Mouse (Mus musculus) CH12.LX (cell line): ENCODE measurements around the gene Tshz2. TPM values are rescaled to one million over a fixed set of nuclear protein-coding genes. Genes with fewer than 3 reads are reported as not detected.

ENCODE experiments used
- DNase-seq: peaks from one replicate; pipeline ENCODE4 v3.0.0-alpha.2; 2013; ENCODE audit errors: extremely low read depth
- H3K27ac ChIP-seq: 2 replicates; pipeline ENCODE4 v1.5.1; 2012; ENCODE audit warnings: low read depth, mild to moderate bottlenecking, control low read depth, moderate library complexity; ENCODE audit not compliant: insufficient read depth
- H3K27me3 ChIP-seq: replicated peaks from 2 replicates; pipeline ENCODE3; 2012; ENCODE audit warnings: inconsistent platforms
- H3K36me3 ChIP-seq, 2 experiments: replicated peaks in 1 of 2; 2 replicates each; pipeline versions ENCODE3 to v1.6.1; 2012; ENCODE audit warnings: inconsistent platforms in 1 of 2, low read length in 1 of 2, mild to moderate bottlenecking in 1 of 2, mixed read lengths in 1 of 2, moderate library complexity in 1 of 2; ENCODE audit not compliant: control insufficient read depth in 1 of 2, insufficient read depth in 1 of 2
- H3K4me1 ChIP-seq, 2 experiments: 2 replicates each; pipeline ENCODE4 v1.6.1; 2012; ENCODE audit warnings: inconsistent platforms in 1 of 2, moderate library complexity in 1 of 2; ENCODE audit not compliant: insufficient read depth in 2 of 2, control insufficient read depth in 1 of 2
- H3K4me2 ChIP-seq: 2 replicates; pipeline ENCODE4 v1.6.1; 2012; ENCODE audit warnings: low read depth, mild to moderate bottlenecking, control low read depth; ENCODE audit not compliant: poor library complexity, insufficient read depth, severe bottlenecking
- H3K4me3 ChIP-seq, 3 experiments: fragments of 150-350 bp in 1 of 3; sonication (generic) in 1 of 3; replicated peaks in 1 of 3; 2 replicates each; pipeline versions ENCODE3 to v1.5.1; 2011 to 2012; ENCODE audit warnings: low read depth in 2 of 3, low read length in 2 of 3, mild to moderate bottlenecking in 2 of 3, moderate library complexity in 2 of 3, control low read depth in 1 of 3, improper control_type of control experiment in 1 of 3, inconsistent platforms in 1 of 3, mixed read lengths in 1 of 3; ENCODE audit not compliant: poor library complexity in 1 of 3
- H3K79me2 ChIP-seq: replicated peaks from 2 replicates; pipeline ENCODE4 v1.6.1; 2012; ENCODE audit warnings: mild to moderate bottlenecking, moderate library complexity; ENCODE audit not compliant: control insufficient read depth, poor library complexity, insufficient read depth, severe bottlenecking; ENCODE audit errors: extremely low read depth
- H3K9ac ChIP-seq: 2 replicates; pipeline ENCODE4 v1.6.1; 2012; ENCODE audit warnings: low read depth, mild to moderate bottlenecking, control low read depth, moderate library complexity; ENCODE audit not compliant: insufficient read depth
- H3K9me3 ChIP-seq: replicated peaks from 2 replicates; pipeline ENCODE3; 2012; ENCODE audit warnings: low read length, inconsistent platforms, mixed read lengths
- CHD2 ChIP-seq: IDR thresholded peaks from 2 replicates; pipeline ENCODE4 v1.6.1; 2011; ENCODE audit warnings: low read length, improper control_type of control experiment
- CTCF ChIP-seq, 2 experiments: IDR thresholded peaks in 1 of 2; conservative IDR thresholded peaks in 1 of 2; 2 replicates each; pipeline ENCODE4 v1.5.1; 2011 to 2012; ENCODE audit warnings: low read depth in 2 of 2, low read length in 2 of 2, improper control_type of control experiment in 1 of 2, inconsistent platforms in 1 of 2, mild to moderate bottlenecking in 1 of 2, moderate library complexity in 1 of 2
- E2F4 ChIP-seq: IDR thresholded peaks from 2 replicates; pipeline ENCODE4 v1.6.1; 2011; ENCODE audit warnings: low read depth, low read length, improper control_type of control experiment; ENCODE audit not compliant: insufficient replicate concordance
- ETS1 ChIP-seq: conservative IDR thresholded peaks from 2 replicates; pipeline ENCODE4 v1.6.1; 2012; ENCODE audit warnings: low read depth, mild to moderate bottlenecking, inconsistent platforms, low read length, improper control_type of control experiment, moderate library complexity
- GABPA ChIP-seq: IDR thresholded peaks from 2 replicates; pipeline ENCODE4 v1.6.1; 2012; ENCODE audit warnings: low read depth, low read length, improper control_type of control experiment, inconsistent platforms; ENCODE audit not compliant: insufficient replicate concordance
- JUN ChIP-seq: IDR thresholded peaks from 2 replicates; pipeline ENCODE4 v1.6.1; 2011; ENCODE audit warnings: low read depth, mild to moderate bottlenecking, low read length, improper control_type of control experiment, moderate library complexity; ENCODE audit not compliant: insufficient read depth
- MAZ ChIP-seq: IDR thresholded peaks from 2 replicates; pipeline ENCODE4 v1.6.1; 2012; ENCODE audit warnings: low read depth, mild to moderate bottlenecking, inconsistent platforms, low read length, improper control_type of control experiment, moderate library complexity
- MEF2A ChIP-seq: IDR thresholded peaks from 2 replicates; pipeline ENCODE4 v1.6.1; 2014; ENCODE audit warnings: low read depth, mild to moderate bottlenecking, inconsistent platforms, low read length, improper control_type of control experiment, borderline replicate concordance
- MYC ChIP-seq: IDR thresholded peaks from 2 replicates; pipeline ENCODE4 v1.6.1; 2011; ENCODE audit warnings: low read depth, mild to moderate bottlenecking, improper control_type of control experiment, low read length
- NRF1 ChIP-seq: IDR thresholded peaks from 2 replicates; pipeline ENCODE4 v1.6.1; 2014; ENCODE audit warnings: low read depth, mild to moderate bottlenecking, inconsistent platforms, low read length, improper control_type of control experiment, moderate library complexity
- POLR2A ChIP-seq: IDR thresholded peaks from 2 replicates; pipeline ENCODE4 v1.6.1; 2011; ENCODE audit warnings: low read depth, mild to moderate bottlenecking, improper control_type of control experiment, low read length
- POLR2AphosphoS2 ChIP-seq: IDR thresholded peaks from 2 replicates; pipeline ENCODE4 v1.6.1; 2011; ENCODE audit warnings: low read depth, low read length, improper control_type of control experiment
- RAD21 ChIP-seq: IDR thresholded peaks from 2 replicates; pipeline ENCODE4 v1.6.1; 2011; ENCODE audit warnings: low read depth, mild to moderate bottlenecking, low read length, improper control_type of control experiment, moderate library complexity
- RCOR1 ChIP-seq: conservative IDR thresholded peaks from 2 replicates; pipeline ENCODE4 v1.6.1; 2012; ENCODE audit warnings: low read depth, mild to moderate bottlenecking, inconsistent platforms, low read length, improper control_type of control experiment
- SIN3A ChIP-seq: IDR thresholded peaks from 2 replicates; pipeline ENCODE4 v1.6.1; 2012; ENCODE audit warnings: low read length, improper control_type of control experiment, inconsistent platforms
- TCF12 ChIP-seq: IDR thresholded peaks from 2 replicates; pipeline ENCODE4 v1.6.1; 2014; ENCODE audit warnings: low read depth, mild to moderate bottlenecking, inconsistent platforms, low read length, improper control_type of control experiment
- USF2 ChIP-seq: conservative IDR thresholded peaks from 2 replicates; pipeline ENCODE4 v1.6.1; 2011; ENCODE audit warnings: low read depth, low read length, improper control_type of control experiment
- ZC3H11A ChIP-seq: IDR thresholded peaks from 2 replicates; pipeline ENCODE4 v1.6.1; 2012; ENCODE audit warnings: low read depth, mild to moderate bottlenecking, inconsistent platforms, low read length, improper control_type of control experiment
- ZMIZ1 ChIP-seq: IDR thresholded peaks from 2 replicates; pipeline ENCODE4 v1.6.1; 2012; ENCODE audit warnings: low read depth, mild to moderate bottlenecking, inconsistent platforms, low read length, improper control_type of control experiment
- dilution Hi-C: fragments of 300-500 bp; cut with MboI; formaldehyde crosslinking; loops from 2 replicates; pipeline ENCODE4 v1.14.3; 2020; ENCODE audit warnings: low sequenced_read_pairs; ENCODE audit not compliant: extremely low pct_unique_long_range_greater_than_20kb, extremely low pct_ligation_motif_present
- in situ Hi-C: fragments of 300-500 bp; cut with MboI; formaldehyde crosslinking; loops from 3 replicates; pipeline ENCODE4 v1.14.3; 2019; ENCODE audit warnings: low sequenced_read_pairs, low pct_ligation_motif_present, low pct_unique_long_range_greater_than_20kb, mixed read lengths
- polyA plus RNA-seq: library from polyadenylated mRNA; unstranded; fragments of >175 nt; gene quantifications from 2 replicates; pipeline ENCODE4 v1.2.1, GENCODE M21; 2012; ENCODE audit warnings: low read depth; ENCODE audit not compliant: insufficient read length
- total RNA-seq, 2 experiments: library from RNA; depleted of rRNA; stranded (reverse); fragments of 300-350 nt in 1 of 2; fragments of >200 nt in 1 of 2; gene quantifications; 2 replicates each; pipeline ENCODE4 v1.2.3; 2012 to 2014

Gene Tshz2
- total and polyA plus RNA-seq, 3 experiments, result not detected

DNA sequence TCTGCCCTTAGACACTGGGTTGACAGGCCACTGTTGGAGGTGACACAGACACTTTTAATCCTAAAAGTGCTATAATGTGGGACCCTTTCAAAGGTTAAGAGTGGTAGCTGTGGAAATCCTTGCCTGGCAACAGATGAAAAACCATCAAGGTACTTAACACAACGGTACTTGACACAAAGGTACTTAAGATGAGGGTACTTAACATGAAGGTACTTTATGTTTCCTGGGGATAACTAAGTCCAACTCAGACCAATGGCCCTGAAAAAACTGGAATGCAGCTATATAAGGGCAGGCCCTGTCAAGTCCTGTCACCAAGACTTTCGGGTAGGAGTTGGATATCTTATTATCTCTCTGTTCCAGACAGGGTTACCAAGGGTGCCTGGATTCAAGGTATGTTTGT, 320.2 kb downstream of the Tshz2 start:
- no peak overlapping the region for H3K4me3 ChIP-seq
- dilution Hi-C loops, result no loop called here
- H3K79me2 ChIP-seq, result no peaks in the 10 kb centered on the region
- H3K9me3 ChIP-seq, result peaks cover 89% of the 10 kb centered on the region
- TF ChIP-seq SIN3A, result no peak
- TF ChIP-seq POLR2A, result no peak
- no peak for TF ChIP-seq ZMIZ1
- TF ChIP-seq CHD2, result no peak
- TF ChIP-seq POLR2AphosphoS2, result no peak
- no peak for TF ChIP-seq TCF12
- no peak for TF ChIP-seq ZC3H11A
- TF ChIP-seq NRF1, result no peak
- TF ChIP-seq RAD21, result no peak
- no peak for TF ChIP-seq E2F4
- no peak for TF ChIP-seq USF2
- no peak for TF ChIP-seq JUN
- no peak for DNase-seq
- H3K9ac ChIP-seq, result no peak overlapping the region
- in situ Hi-C loops, result no loop called here
- no peaks in the 10 kb centered on the region for H3K36me3 ChIP-seq
- no peak overlapping the region for H3K4me2 ChIP-seq
- H3K27me3 ChIP-seq, result no peaks in the 10 kb centered on the region
- no peak overlapping the region for H3K27ac ChIP-seq
- H3K4me1 ChIP-seq, result no peaks in the 10 kb centered on the region

DNA sequence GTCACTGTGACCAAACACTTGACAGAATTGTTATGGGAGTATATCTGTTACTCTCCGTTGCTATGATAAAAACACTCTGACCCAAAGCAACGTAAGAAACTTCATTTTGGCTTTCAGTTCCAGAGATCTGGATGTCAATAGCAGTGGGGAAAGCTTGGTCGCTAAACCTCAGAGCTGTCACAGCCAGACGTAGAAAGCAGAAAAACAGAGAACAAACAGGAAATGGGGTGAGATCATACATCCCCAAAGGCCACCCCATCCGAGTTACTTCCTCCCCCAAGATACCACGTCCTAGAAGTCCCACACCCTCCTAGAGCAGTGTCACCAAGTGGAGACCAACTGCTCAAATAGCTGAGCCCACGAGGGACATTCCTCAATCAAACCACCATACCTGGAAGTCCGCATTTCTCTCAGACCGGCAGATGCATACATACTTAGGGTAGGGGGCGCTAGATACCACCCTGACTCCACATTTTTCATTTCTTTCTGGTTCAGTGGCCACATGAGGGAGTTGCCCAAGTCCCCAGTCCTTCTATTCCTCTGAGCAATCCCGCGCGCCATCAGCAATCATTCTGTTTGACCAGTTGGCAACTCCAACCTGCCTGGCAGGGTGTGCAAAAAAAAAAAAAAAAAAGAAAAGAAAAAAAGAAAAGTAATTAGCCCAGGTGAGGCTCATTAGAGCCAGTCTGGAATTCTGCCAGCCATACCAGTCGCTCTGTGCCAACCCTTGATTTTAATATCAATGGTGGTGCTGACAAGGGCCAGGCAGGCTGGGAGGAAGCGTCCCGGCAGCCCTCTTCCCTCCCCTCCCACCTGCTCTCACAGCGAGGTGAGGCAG, 326.1 kb downstream of the Tshz2 start:
- no peaks in the 10 kb centered on the region for H3K36me3 ChIP-seq
- no peak for DNase-seq
- no peak overlapping the region for H3K9ac ChIP-seq
- no peaks in the 10 kb centered on the region for H3K79me2 ChIP-seq
- TF ChIP-seq CTCF (conservative IDR thresholded peaks at IDR 0.05 in 1 of 2, IDR thresholded peaks at IDR 0.05 in 1 of 2; ENCODE audit: low read depth in 2 of 2, low read length in 2 of 2) (no peak), MAZ (no peak), MYC (no peak), GABPA (no peak), ETS1 (no peak), MEF2A (no peak), RCOR1 (no peak), JUN (no peak)
- no peak overlapping the region for H3K4me3 ChIP-seq
- no peak overlapping the region for H3K27ac ChIP-seq
- H3K4me2 ChIP-seq, result no peak overlapping the region
- no peaks in the 10 kb centered on the region for H3K4me1 ChIP-seq
- dilution Hi-C loops, result no loop called here
- in situ Hi-C loops, result no loop called here
- no peaks in the 10 kb centered on the region for H3K27me3 ChIP-seq
- peaks cover 93% of the 10 kb centered on the region for H3K9me3 ChIP-seq
